Mouse (Mus musculus) CH12F3 (cell line): ENCODE measurements at regions not wholly inside any gene's neighbourhood (a gene's known extent, or its start where the extent isn't known, plus 50 kb on each side); places are given as distances from the start of the nearest gene placed in this dataset.

Experiments used
- in situ Hi-C: fragments of 300-500 bp; cut with MboI; formaldehyde crosslinking; loops from 2 replicates; pipeline ENCODE4 v1.14.3; 2020; ENCODE audit warnings: low sequenced_read_pairs

DNA sequence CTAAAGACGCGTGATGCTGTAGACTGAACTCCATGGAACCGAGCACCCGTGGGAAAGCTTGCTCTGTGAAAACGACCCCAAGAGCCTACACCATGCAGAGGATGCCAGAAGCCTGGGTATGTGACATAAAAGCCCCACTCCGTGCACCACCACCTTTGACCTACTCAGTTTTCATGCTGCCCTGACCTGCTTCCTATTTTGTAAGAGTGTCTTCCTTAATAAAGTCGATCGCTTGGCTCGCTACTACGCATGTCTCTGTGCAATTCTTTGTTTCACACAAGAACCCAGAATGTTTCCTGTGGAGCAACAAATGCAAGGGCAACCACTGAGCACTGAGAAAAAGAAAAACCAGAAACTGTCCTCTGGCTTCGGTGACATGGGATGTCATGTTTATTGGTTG is 60.5 kb downstream of the Sec61b start:
- in situ Hi-C loops, result no loop called here

DNA sequence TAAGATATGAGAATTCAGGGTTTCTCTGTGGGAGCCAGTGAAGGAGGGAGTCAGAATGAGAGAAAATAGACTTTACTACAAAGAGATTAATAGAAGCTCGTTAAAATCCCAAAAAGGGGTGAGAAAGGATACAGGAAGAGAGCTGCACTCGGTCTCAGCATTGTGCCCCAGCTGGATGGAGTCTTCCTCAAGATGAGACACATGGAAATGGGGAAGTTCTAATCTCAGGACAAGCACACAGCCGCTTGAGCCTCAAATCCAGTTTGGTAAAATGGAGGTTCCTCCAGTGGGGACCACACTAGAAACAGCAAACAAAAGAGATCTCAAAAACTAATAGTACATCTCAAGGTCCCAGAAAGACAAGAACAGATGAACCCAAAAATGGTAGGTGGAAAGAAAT is 93.2 kb downstream of the Sec61b start:
- in situ Hi-C loops, result no loop called here

DNA sequence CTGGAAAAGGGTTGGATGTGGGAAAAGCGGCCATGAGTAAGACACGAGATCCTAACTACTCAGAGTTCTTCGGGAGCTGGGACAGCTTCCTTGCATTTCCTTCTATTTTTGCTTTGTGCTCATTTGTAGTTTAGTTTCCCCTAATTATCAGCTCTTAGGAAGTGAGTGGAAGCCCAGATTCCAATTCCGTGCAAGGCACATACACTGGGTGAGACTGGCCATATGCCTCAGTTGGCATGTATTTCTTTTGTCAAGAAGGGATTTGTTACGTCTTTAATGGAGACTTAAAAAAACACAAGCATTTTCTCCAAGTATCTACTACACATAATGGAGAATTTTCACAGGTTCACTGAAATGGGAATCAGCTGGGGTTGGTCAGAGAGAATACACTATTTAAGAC is 96.4 kb downstream of the Sec61b start:
- in situ Hi-C loops, result no loop called here

DNA sequence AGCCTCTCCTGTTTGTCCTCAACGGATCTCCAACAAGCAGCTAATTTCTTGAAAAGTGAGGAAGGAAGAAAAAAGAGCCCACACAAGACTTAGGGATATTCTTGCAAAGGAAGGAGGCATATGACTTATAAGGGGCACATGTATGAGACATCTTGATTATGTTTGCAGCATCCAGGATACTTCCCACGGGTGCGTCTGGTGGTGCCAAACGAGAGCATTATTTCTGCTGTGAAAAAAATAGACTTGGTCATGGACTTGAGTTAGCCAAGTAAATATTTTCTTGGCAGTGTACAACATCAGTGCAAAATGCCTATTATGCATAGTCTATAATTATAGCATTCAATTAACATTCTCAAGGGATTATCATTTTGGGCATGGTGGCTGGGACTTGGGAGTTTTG is 101.6 kb downstream of the Sec61b start:
- in situ Hi-C loops, result loop anchor here (25.0 kb wide), 1 partner anchor 139 kb away; no protein-coding TSS in a partner anchor

DNA sequence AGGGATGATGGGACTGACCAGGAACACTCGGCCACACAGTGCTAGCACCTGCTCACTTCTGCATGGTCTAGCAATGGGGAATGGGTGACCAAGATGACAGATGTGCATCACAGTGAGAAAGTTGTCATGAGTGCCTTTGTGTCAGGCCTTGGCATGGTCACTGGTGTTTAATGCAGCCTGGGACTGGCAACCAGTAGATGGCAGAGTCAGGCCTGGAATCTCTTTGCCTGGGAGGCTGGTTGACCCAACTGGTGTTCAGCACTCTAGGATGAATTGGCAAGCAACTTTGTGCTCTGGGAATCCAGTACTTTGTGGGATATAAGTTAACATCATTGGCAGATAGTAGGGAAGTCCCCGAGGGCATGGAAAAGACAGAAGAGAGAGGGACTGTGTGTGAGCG is 103.0 kb downstream of the Sec61b start:
- in situ Hi-C loops, result loop anchor here (25.0 kb wide), 1 partner anchor 140 kb away; no protein-coding TSS in a partner anchor

DNA sequence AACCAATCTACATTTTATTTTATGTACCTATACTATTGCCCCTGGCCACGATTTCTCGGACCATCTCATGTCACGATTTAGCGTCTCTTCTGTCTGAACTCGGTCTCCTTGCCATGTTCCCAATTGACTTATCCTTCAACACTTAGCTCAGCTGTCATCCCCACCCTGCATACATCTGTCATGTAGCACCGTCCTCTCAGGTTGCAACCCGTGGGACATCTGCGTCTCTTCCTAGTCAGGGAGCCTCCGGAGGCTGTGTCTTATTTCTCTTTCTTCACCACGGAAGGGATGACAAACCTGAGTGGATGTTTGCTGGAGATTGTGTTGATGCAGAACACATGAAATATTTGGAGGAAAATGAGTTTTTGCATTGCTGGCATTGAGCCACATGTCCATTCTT is 104.2 kb downstream of the Sec61b start:
- in situ Hi-C loops, result loop anchor here (25.0 kb wide), 1 partner anchor 141 kb away; no protein-coding TSS in a partner anchor

DNA sequence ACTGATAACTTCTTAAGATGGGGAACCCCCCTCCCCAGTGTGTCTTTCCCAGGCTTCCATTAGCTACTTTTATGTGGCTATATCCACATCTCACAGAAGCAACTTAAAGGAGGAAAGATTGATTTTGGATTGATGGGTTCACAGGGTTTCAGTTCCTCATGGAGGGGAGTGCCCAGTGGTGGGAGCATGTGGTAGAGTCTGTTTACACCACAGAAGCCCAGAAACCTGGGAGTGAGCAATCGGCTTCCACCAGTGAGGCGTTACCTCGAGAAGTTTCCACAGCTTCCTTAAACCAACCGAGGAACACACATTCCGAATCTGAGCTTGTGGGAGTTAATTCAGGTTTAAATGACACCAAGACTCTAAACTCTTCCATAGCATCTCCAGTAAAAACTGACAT is 106.1 kb downstream of the Sec61b start:
- in situ Hi-C loops, result loop anchor here (25.0 kb wide), 1 partner anchor 143 kb away; no protein-coding TSS in a partner anchor

DNA sequence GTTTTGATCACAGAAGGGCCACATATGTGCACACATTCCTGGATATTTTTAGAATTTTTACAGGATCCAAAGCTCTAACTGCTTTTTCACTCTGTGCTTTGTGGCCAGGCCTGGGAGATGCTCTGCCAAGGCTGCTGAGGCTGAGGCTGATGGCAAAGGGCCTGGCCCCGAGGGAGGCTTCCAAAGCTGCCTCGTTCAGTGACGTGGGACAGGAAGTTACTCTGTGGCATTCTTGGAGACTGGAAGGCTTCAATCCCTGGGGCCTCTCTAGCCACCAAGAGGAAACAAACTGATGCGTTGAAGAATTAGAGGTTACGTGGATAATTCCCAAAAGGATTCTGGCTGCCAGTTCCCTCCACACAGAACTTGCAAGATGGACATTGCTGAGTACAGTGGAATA is 112.8 kb downstream of the Sec61b start:
- in situ Hi-C loops, result loop anchor here (25.0 kb wide), 1 partner anchor 150 kb away; no protein-coding TSS in a partner anchor

DNA sequence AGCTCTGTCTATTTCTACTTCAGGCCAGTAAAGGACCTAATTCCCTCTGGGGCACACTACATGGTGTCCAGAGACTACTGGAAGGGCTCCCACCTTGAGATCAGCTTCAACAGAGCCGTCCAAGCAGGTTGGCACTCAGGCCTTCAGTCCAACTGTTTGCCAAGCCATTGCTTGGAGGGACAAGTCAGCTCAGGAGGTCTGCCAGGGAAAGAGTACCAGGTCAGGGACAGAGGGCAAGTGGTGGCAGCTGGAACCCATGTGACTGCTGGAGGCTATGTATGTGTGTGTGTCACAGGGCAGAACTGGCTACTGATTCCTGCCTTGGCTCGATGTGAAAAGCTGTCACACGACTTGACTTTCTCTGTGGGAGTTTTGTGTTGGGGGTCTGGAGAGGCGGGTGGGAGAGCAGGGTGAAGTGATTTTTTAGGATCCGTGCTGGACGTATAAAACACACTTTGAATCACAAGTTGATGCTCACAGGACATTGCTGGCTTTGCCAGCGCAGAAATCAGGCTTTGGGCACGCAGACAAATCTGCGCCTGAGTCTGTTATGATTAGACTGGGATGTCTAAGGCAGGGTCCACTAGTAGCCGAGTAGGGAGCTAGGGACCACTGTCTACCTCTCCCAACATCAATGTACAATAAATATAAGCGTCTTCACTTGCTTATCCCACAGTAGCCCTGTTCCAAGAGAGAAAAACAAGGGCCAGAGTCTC is 118.0 kb downstream of the Sec61b start:
- in situ Hi-C loops, result loop anchor here (25.0 kb wide), 1 partner anchor 155 kb away; no protein-coding TSS in a partner anchor

DNA sequence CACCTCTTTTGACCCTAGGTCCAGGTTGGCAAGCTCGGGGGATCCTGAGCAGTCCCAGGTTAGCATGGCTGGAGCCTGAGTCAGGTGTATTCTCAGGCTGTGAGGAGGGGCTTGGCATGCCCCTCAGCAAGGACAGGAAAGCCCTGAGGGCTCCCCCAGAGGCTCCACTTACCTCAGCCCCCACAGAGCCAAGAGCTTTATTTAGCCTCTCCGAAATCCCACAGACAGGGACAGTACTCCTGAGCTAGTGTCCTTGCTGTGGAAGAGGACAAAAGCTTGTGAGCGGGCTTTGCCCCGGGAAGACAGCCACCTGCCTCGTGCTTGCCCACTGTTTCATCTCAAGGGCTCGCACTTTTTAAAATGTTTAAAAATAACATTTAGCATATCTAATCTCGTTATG is 118.7 kb downstream of the Sec61b start:
- in situ Hi-C loops, result loop anchor here (25.0 kb wide), 1 partner anchor 156 kb away; no protein-coding TSS in a partner anchor

DNA sequence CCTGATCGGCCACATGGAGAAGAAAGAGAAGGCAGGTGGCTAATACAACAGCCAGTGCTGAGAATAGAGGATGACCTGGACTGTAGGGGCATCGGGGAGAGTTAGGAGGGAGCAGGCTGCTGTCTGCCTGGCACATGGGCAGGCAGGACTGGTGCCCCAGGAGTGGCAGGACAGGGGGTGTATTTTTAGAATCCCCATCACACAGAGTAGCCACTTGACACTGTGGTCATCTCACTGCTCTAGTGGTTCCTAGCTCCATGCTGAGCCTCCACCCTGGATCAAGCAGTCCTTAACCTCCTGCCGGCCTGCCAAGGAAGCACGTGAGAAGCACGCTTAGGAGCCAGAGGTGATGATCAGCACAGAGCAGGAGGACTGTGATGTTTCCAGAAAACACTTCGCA is 119.7 kb downstream of the Sec61b start:
- in situ Hi-C loops, result loop anchor here (25.0 kb wide), 1 partner anchor 157 kb away; no protein-coding TSS in a partner anchor

DNA sequence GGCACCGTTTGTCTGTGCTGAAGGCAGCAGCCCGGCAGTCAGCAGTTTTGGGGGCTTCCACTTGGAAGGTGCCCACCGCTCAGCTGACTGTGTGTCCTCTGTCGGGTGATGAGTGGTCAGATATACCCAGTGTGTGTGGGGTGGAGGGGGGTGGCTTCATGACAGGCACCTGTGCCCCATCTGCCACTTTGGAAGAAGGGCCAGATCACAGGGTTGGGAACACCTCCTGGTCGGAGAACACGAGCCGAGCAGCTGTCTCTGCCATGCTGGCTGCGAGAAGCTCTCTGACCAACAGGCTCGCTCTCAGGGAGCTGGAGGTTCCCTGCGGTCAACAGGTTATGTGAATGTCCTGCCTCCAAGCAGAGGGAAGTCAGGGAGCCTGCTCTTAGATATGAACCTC is 121.4 kb downstream of the Sec61b start:
- in situ Hi-C loops, result loop anchor here (25.0 kb wide), 1 partner anchor 159 kb away; no protein-coding TSS in a partner anchor

DNA sequence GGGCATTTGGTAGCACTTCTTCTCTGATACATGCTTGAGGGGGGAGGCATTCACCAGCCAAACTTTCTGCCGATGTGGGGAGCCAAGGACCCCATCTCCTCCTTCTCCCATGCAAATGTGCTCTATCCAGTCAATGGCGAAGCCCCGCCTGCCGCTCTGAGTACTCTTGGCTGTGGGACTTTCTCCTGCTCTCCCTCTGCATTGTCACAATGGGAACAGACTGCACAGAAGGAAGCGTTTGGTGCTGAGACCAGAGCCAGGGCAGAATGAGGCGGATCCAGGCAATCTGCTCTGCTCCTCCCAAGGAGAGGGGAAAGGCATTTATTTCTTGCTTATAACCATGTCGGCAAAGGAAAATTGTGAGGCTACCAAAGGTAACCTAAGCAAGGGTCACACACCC is 123.1 kb downstream of the Sec61b start:
- in situ Hi-C loops, result loop anchor here (25.0 kb wide), 1 partner anchor 160 kb away; no protein-coding TSS in a partner anchor

DNA sequence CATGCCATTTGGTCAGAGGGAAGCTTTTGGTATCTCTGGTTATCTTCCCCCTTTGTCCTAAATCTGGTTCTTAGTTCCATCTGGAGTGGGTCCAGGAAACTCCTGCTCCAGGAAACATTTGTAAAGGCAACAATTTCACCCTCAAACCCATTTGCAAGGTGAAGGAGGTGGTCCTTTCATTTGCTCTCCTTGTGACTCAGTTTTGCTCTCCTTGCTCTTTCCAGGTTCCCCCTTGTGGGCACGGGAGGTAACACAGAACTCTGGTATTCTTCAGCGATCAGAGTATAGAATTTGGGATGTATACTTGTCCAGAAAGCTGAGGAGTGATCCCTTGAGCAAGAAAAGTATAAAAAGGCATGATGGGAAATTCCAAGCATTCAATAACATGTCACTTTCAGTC is 123.8 kb downstream of the Sec61b start:
- in situ Hi-C loops, result loop anchor here (25.0 kb wide), 1 partner anchor 161 kb away; no protein-coding TSS in a partner anchor

DNA sequence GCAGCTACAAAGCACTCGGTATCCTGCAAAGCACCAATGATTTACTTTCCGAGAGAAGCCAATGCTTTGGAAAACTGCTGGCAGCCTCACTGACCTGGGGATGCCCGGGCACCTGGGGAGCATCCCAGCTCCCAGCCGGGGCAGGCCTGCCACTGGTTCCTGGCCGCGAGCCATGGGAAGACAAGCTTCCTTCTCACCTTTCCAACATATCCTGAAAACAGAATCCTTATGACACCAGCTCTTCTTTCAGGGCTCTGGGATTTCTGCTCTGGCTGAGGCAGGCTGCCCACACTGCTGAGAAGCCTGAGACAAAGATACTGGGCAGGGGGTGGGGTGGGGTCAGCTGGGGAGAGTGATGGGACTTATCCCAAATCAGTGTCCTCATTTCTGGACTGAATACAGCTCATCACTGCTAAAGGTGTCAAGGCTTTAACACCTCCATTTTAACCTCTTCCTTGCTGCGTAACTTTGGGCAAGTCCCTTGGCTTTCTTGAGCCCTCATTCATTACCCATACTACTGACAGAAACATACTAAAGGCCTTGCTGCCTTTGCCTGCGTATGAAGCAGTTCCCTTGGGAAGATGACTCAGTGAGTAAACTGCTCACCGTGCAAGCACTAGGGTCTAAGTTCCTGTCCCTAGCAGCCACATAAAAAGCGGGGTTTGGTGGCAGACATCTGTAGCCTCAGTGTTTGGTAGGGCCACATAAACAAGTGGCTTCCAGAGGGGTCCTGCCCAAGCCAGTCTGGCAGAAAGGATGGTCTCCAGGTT is 127.0 kb downstream of the Sec61b start:
- in situ Hi-C loops, result no loop called here

DNA sequence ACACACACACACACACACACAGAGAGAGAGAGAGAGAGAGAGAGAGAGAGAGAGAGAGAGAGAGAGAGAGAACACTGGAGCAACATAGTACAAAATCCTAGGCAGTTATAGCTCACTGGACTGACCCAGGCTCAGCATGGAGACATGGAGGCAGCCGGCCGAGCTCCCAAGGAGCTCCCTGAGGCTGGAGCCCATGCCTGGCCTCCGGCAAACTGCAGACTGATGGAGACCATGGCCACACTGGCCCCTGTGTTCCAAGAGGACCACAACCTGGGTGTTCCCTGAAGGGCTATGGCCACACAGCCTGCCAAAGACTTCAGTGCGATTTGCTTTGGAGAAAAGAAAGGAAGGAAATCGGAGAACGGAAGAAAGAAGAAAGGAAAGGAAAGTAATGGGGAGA is 128.9 kb downstream of the Sec61b start:
- in situ Hi-C loops, result no loop called here

DNA sequence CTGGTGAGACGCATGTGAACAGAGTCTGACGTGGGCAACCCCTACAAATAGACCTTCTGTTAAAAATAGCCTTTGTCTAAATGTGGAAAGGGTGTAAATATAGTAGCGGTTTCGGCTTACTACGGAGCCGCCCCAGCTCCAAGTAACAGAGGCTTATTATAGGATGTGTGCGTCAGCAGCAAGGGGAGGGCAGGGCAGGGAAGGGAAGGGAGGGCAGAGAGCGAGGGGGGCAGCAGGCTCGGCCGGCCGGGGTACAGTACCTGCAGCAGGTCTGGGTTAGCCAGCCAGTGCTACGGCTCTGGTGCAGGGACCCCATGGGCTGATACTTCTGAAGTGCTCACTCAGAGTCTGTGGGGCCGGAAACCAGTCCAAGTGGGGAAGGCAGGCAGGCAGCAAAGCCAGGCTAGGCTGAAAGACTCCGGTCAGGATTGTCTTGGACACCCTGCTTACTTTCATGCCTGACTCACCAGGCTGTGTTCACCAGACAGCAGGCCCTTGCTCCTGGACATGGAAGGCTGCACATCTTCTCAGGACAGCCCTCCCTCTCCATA is 129.5 kb downstream of the Sec61b start:
- in situ Hi-C loops, result no loop called here

DNA sequence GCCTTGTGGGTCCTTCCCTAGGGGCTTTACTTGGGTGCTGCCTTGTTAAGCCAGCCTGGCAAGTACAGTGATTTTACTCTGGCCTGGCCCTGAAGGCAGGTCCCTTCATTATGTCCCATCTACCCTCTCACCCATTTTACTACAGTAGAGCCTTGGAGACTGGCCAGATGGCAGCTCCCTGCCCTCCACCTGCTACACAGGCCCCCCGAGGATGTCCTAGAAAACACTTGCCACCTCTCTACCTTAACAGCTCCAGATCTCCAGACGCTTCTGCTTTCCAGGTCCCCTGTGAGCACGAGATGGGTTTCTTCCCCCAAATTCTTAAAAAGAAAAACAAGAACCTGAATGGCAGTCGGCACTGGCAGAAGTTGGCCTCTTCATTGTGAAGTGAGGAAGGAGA is 131.2 kb downstream of the Sec61b start:
- in situ Hi-C loops, result no loop called here

DNA sequence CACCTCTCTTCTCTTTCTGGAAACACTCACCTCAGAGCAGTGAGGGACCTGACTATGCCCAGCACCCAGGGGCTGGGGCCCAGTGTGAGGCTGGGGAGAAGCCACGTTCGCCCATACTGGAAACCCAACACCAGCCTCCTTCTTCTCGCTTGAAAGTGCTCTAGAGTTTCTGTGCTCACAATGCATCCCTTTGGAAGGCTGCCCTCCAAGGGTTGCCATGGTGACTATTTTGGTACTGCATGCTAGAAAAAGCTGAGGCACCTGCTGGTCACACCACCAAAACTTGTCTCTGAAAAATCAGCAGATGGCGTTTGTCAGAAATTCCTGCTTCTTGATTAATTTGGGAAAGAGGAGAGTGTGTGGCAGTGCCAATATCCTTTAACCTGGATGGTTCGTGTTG is 134.2 kb downstream of the Sec61b start:
- in situ Hi-C loops, result no loop called here

DNA sequence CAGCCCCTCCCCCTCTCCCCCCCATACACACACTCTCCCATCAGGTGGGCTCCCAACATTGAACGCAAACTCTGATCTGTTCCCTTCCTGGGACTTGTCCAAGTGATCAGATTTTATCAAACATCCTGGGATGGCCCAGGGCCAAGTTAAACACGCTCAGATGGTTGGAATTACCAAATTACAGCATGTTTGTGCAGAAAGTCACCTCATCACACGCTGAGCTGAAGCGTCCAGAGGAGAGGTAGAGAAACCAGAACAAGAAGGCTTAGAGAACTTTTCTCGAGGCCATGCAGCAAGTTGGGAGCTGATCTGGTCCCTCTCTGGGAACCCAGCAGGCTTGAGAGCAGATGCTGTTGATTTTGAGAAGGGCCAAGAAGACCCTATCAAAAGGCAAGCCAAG is 136.5 kb downstream of the Sec61b start:
- in situ Hi-C loops, result no loop called here

DNA sequence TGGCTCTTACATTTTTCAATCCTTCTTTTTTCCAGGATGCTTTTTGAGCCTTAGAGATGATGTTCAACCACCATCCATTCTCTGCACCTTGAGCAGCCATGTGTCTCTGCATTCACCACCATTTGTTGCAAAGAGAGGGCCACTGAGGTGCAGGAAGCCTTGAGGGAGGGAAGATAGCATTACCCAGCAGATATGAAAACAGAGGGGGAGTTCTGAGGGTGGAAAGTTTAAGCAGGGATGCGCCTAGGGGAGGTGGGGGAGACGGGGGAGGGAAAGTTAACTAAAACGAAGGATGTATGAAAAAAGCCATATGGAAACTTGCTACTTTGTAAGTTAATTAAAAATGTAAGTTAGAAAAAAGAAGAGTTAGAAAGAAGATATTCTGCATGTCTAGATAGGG is 142.1 kb downstream of the Sec61b start:
- in situ Hi-C loops, result no loop called here
